Mouse (Mus musculus): ENCODE data around the gene Uvssa. TPM values are rescaled to one million over a fixed set of nuclear protein-coding genes. Genes with fewer than 3 reads are reported as not detected.

Uvssa gene
- polyA plus RNA-seq, 1 experiment, result 1.6 TPM

DNA sequence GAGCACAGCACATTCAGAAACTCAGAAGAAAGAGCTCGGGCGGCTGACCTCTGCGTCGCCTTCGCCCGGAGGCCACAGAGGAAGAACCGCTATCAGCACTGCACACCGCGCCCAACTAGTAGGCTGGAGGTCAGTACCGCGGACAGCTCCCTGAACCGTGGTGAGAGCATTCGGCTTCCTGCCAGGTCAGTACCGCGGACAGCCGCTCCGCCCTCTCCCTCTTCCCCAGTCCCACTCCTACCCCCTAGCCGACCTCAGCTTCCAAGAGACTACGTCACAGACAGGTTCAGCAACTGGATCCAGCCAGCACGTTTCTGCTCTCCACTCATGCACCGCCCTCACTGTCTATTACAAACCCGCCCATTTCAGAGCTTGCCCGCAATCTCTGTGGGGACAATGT, 59.9 kb downstream of the Uvssa start:
- no peak overlapping the region for H3ac ChIP-seq (ENCODE audit: control insufficient read depth, insufficient read length)

DNA sequence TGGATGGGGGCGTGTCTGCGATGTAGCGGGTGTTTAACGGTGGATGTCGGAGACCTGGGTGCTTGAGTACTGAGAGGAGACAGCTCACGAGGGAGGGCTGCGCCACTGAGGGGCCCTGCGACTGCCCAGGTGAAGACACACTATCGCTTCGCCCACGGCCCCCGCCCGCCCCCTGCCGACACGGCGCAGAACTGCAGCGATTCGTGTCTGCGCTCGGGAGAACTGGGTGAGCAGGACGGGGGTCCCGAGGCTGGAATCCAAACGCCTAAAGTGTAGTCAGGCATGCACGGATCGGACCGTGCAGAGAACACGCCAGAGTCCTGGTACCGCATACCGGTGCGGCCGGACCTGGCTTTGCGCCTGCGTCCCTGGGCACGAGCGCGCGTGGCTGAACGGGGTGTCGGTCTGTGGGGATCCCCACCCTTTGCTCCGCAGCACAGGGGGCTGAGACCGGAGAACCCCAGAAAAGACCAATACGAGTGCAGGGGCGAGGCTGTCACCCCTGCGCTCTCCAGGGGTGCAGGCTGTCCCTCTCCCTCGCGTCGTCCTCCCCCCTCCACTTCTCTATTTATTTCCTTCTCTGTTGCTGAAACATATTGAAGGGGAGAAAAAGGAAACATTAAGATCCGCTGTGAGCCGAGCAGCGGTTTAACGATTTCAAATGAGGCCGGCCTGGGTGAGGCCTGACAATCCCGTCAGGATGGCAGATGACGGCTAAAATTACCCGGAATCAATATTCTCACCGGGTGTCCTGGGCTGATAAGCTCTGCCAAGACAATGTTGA, 64.8 kb downstream of the Uvssa start:
- Histone ChIP-seq H3K4me2 (ENCODE audit: low read depth) (no peak overlapping the region), H3ac (ENCODE audit: control insufficient read depth, insufficient read length) (no peak overlapping the region), H3K27me3 (ENCODE audit: control insufficient read depth, insufficient read depth, insufficient read length) (peaks cover 57% of the 10 kb centered on the region), H3K4me3 (no peak overlapping the region), H3K79me2 (ENCODE audit: control insufficient read depth, insufficient read depth) (no peaks in the 10 kb centered on the region), H3K36me3 (ENCODE audit: control insufficient read depth, insufficient read depth) (no peaks in the 10 kb centered on the region)
- TF ChIP-seq TCF12 (IDR thresholded peaks at IDR 0.05; ENCODE audit: insufficient read depth, poor library complexity, severe bottlenecking) (no peak), CEBPB (IDR thresholded peaks at IDR 0.05; ENCODE audit: insufficient read depth, poor library complexity, severe bottlenecking) (no peak), POLR2A (IDR thresholded peaks at IDR 0.05; ENCODE audit: insufficient read length, low read depth) (no peak), E2F4 (IDR thresholded peaks at IDR 0.05; ENCODE audit: insufficient read depth) (no peak), MYOD1 (IDR thresholded peaks at IDR 0.05; ENCODE audit: control insufficient read depth in 1 of 3, insufficient read length in 2 of 3, low read depth in 2 of 3) (no peak), SRF (IDR thresholded peaks at IDR 0.05; ENCODE audit: control insufficient read depth, insufficient read length, low read depth) (no peak), POLR2AphosphoS2 (IDR thresholded peaks at IDR 0.05; ENCODE audit: insufficient read length, low read depth) (no peak), TCF3 (IDR thresholded peaks at IDR 0.05; ENCODE audit: insufficient read length, low read depth) (no peak), USF1 (IDR thresholded peaks at IDR 0.05; ENCODE audit: low read depth) (no peak), MAX (IDR thresholded peaks at IDR 0.05; ENCODE audit: low read depth) (no peak), MYOG (IDR thresholded peaks at IDR 0.05; ENCODE audit: control insufficient read depth in 1 of 3, insufficient read depth in 1 of 3, insufficient read length in 2 of 3, low read depth in 2 of 3) (no peak), REST (IDR thresholded peaks at IDR 0.05; ENCODE audit: insufficient read depth, insufficient read length) (no peak)

More for the DNA sequence above, 59.9 kb downstream of the Uvssa start:
- H3K36me3 ChIP-seq (ENCODE audit: control insufficient read depth, insufficient read depth), result no peaks in the 10 kb centered on the region
- H3K4me2 ChIP-seq (ENCODE audit: low read depth), result no peak overlapping the region
- H3K4me3 ChIP-seq, result no peak overlapping the region
- no peaks in the 10 kb centered on the region for H3K79me2 ChIP-seq (ENCODE audit: control insufficient read depth, insufficient read depth)
- peak in 1 of 3 experiments; percentile 33 for TF ChIP-seq MYOG (IDR thresholded peaks at IDR 0.05; ENCODE audit: control insufficient read depth in 1 of 3, insufficient read depth in 1 of 3, insufficient read length in 2 of 3, low read depth in 2 of 3)
- TF ChIP-seq MAX (IDR thresholded peaks at IDR 0.05; ENCODE audit: low read depth), result peak; percentile 9
- TF ChIP-seq MYOD1 (IDR thresholded peaks at IDR 0.05; ENCODE audit: control insufficient read depth in 1 of 3, insufficient read length in 2 of 3, low read depth in 2 of 3), result peak in 1 of 3 experiments; percentile 19
- TF ChIP-seq REST (IDR thresholded peaks at IDR 0.05; ENCODE audit: insufficient read depth, insufficient read length), result peak; percentile 99
- no peak for TF ChIP-seq E2F4 (IDR thresholded peaks at IDR 0.05; ENCODE audit: insufficient read depth)
- H3K27me3 ChIP-seq (ENCODE audit: control insufficient read depth, insufficient read depth, insufficient read length), result peaks cover 63% of the 10 kb centered on the region

DNA sequence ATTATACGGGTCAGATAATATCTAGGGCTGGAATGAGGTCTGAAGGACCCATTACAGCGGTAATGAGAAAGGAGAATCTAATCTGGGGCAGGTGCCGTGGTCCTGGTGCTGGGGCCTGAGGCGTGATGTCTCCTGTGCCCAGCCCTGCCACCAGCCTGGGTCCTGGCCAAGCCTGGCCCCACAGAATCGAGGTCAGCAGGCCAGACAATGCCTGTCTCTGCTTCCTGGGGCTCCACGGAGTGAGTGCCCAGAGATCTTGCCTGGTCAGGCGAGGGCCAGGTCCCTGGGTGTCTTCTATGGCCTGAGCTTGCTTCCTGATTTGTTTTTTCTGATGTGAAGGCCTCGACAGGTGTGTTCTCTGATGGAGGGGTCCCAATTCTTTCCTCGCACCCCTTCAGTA, 65.4 kb downstream of the Uvssa start:
- no peak overlapping the region for H3K4me3 ChIP-seq
- no peaks in the 10 kb centered on the region for H3K36me3 ChIP-seq (ENCODE audit: control insufficient read depth, insufficient read depth)
- H3K79me2 ChIP-seq (ENCODE audit: control insufficient read depth, insufficient read depth), result no peaks in the 10 kb centered on the region
- no peak overlapping the region for H3K4me2 ChIP-seq (ENCODE audit: low read depth)
- H3ac ChIP-seq (ENCODE audit: control insufficient read depth, insufficient read length), result no peak overlapping the region
- TF ChIP-seq MAX (IDR thresholded peaks at IDR 0.05; ENCODE audit: low read depth) (no peak), USF1 (IDR thresholded peaks at IDR 0.05; ENCODE audit: low read depth) (no peak), TCF12 (IDR thresholded peaks at IDR 0.05; ENCODE audit: insufficient read depth, poor library complexity, severe bottlenecking) (no peak), MYOD1 (IDR thresholded peaks at IDR 0.05; ENCODE audit: control insufficient read depth in 1 of 3, insufficient read length in 2 of 3, low read depth in 2 of 3) (no peak), REST (IDR thresholded peaks at IDR 0.05; ENCODE audit: insufficient read depth, insufficient read length) (no peak), POLR2A (IDR thresholded peaks at IDR 0.05; ENCODE audit: insufficient read length, low read depth) (no peak), TCF3 (IDR thresholded peaks at IDR 0.05; ENCODE audit: insufficient read length, low read depth) (no peak), SRF (IDR thresholded peaks at IDR 0.05; ENCODE audit: control insufficient read depth, insufficient read length, low read depth) (no peak), CEBPB (IDR thresholded peaks at IDR 0.05; ENCODE audit: insufficient read depth, poor library complexity, severe bottlenecking) (no peak), E2F4 (IDR thresholded peaks at IDR 0.05; ENCODE audit: insufficient read depth) (no peak), MYOG (IDR thresholded peaks at IDR 0.05; ENCODE audit: control insufficient read depth in 1 of 3, insufficient read depth in 1 of 3, insufficient read length in 2 of 3, low read depth in 2 of 3) (no peak), POLR2AphosphoS2 (IDR thresholded peaks at IDR 0.05; ENCODE audit: insufficient read length, low read depth) (no peak)
- peaks cover 58% of the 10 kb centered on the region for H3K27me3 ChIP-seq (ENCODE audit: control insufficient read depth, insufficient read depth, insufficient read length)

DNA sequence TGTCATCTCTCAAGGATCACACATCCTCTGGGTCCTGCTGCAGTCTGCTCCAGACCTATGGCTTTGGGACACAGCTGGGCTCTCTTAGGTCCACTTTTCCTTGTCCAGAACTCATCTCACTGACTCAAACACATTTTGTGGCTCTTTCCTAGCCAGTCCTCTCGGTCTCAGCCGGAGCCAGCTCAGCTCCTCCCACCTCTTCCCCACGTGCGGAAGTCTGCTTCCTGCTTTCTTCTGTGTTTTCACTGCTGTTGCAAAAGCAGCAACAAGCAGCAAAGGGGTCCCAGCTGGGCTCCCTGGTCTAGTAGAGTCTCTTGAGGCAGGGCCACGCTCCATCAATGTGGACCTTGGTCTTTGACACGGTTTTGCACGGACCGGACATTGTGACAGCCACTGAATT, 77.4 kb downstream of the Uvssa start:
- H3K79me2 ChIP-seq (ENCODE audit: control insufficient read depth, insufficient read depth), result no peaks in the 10 kb centered on the region
- H3K4me3 ChIP-seq, result no peak overlapping the region
- peaks cover 71% of the 10 kb centered on the region for H3K27me3 ChIP-seq (ENCODE audit: control insufficient read depth, insufficient read depth, insufficient read length)
- H3K36me3 ChIP-seq (ENCODE audit: control insufficient read depth, insufficient read depth), result no peaks in the 10 kb centered on the region
- TF ChIP-seq TCF12 (IDR thresholded peaks at IDR 0.05; ENCODE audit: insufficient read depth, poor library complexity, severe bottlenecking) (no peak), USF1 (IDR thresholded peaks at IDR 0.05; ENCODE audit: low read depth) (no peak), MYOG (IDR thresholded peaks at IDR 0.05; ENCODE audit: control insufficient read depth in 1 of 3, insufficient read depth in 1 of 3, insufficient read length in 2 of 3, low read depth in 2 of 3) (no peak), MYOD1 (IDR thresholded peaks at IDR 0.05; ENCODE audit: control insufficient read depth in 1 of 3, insufficient read length in 2 of 3, low read depth in 2 of 3) (no peak), SRF (IDR thresholded peaks at IDR 0.05; ENCODE audit: control insufficient read depth, insufficient read length, low read depth) (no peak), TCF3 (IDR thresholded peaks at IDR 0.05; ENCODE audit: insufficient read length, low read depth) (no peak), MAX (IDR thresholded peaks at IDR 0.05; ENCODE audit: low read depth) (no peak)
- H3K4me2 ChIP-seq (ENCODE audit: low read depth), result no peak overlapping the region
- H3ac ChIP-seq (ENCODE audit: control insufficient read depth, insufficient read length), result no peak overlapping the region

Data from myocyte (in vitro differentiated cells).